Mouse (Mus musculus) megakaryocyte, embryonic 14.5 days (primary cell): Measurements from ENCODE around the gene Esr1.

Source experiments
- FLI1 ChIP-seq: IDR thresholded peaks from 2 replicates; pipeline ENCODE4 v1.6.1; 2012; ENCODE audit warnings: low read length, inconsistent platforms, mixed read lengths
- GATA1 ChIP-seq: IDR thresholded peaks from 3 replicates; pipeline ENCODE4 v1.6.1; 2012; ENCODE audit warnings: mixed read lengths, low read length, inconsistent platforms, borderline replicate concordance

DNA sequence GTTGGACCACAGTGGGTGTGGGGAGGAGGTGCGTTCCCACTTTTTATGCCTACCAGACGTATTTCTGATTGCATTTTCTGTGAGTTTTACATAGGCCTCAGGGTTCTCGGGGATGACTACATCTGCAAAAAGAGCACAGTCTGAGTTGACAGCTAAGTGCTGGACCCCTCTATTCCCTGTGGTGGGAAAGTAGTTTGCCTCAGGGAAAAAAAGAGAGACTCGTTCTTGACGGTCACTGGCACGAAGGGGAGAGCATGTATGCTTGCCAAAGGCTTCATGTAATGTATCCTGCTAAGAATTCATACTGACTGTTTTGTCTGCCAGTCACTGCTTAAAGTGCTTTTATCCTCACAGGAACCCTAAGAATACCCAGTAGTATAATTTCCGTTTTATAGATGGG, 433.8 kb downstream of the Esr1 start:
- TF ChIP-seq GATA1 (no peak), FLI1 (no peak)
